Mouse (Mus musculus) liver, postnatal 0 days (tissue): ENCODE measurements at regions not wholly inside any gene's neighbourhood (a gene's known extent, or its start where the extent isn't known, plus 50 kb on each side); places are given as distances from the start of the nearest gene placed in this dataset.

Experiments
- ATAC-seq: fragments of 200-750 bp; cut with Nextera tagmentation; 2 replicates; pipeline ENCODE4 v1.8.0; 2017; ENCODE audit warnings: mild to moderate bottlenecking, moderate library complexity
- DNase-seq: peaks from one replicate; pipeline ENCODE4 v3.0.0-alpha.2; 2016
- H3K27ac ChIP-seq: fragments of 300-500 bp; sonication (generic); 2 replicates; pipeline ENCODE4 v1.5.1; 2014; ENCODE audit warnings: antibody characterized with exemption, moderate library complexity, mild to moderate bottlenecking, low read depth
- H3K27me3 ChIP-seq: fragments of 300-500 bp; sonication (generic); 2 replicates; pipeline ENCODE4 v1.6.1; 2014; ENCODE audit warnings: low read length, control low read depth, mixed read lengths; ENCODE audit not compliant: insufficient read depth
- H3K36me3 ChIP-seq: fragments of 300-500 bp; sonication (generic); replicated peaks from 2 replicates; pipeline ENCODE4 v1.6.1; 2014; ENCODE audit warnings: mild to moderate bottlenecking, control low read depth, low read length, moderate library complexity, mixed read lengths; ENCODE audit not compliant: insufficient read depth
- H3K4me1 ChIP-seq: fragments of 300-500 bp; sonication (generic); 2 replicates; pipeline ENCODE4 v1.6.1; 2014; ENCODE audit warnings: antibody characterized with exemption, mild to moderate bottlenecking, control low read depth; ENCODE audit not compliant: insufficient read depth
- H3K4me2 ChIP-seq: fragments of 300-500 bp; sonication (generic); 2 replicates; pipeline ENCODE4 v1.6.1; 2014; ENCODE audit warnings: low read depth, mild to moderate bottlenecking, low read length, moderate library complexity, mixed read lengths
- H3K4me3 ChIP-seq: fragments of 300-500 bp; sonication (generic); 2 replicates; pipeline ENCODE4 v1.5.1; 2014; ENCODE audit warnings: low read depth, low read length
- H3K9ac ChIP-seq: fragments of 300-500 bp; sonication (generic); replicated peaks from 2 replicates; pipeline ENCODE4 v1.6.1; 2014; ENCODE audit warnings: mild to moderate bottlenecking, moderate library complexity
- H3K9me3 ChIP-seq: fragments of 300-500 bp; sonication (generic); 2 replicates; pipeline ENCODE4 v1.6.1; 2016; ENCODE audit warnings: mild to moderate bottlenecking, control low read depth, low read length, mixed read lengths
- CTCF ChIP-seq: sonication (generic); IDR thresholded peaks from 2 replicates; pipeline ENCODE4 v1.5.1; 2016; ENCODE audit warnings: antibody characterized with exemption, low read depth
- EP300 ChIP-seq: IDR thresholded peaks from 2 replicates; pipeline ENCODE4 v1.6.1; 2016; ENCODE audit warnings: antibody characterized with exemption, low read depth, mild to moderate bottlenecking
- WGBS: fragments of 180-500 bp; shearing (Covaris S2); extraction: QIAGEN DNeasy Blood & Tissue Kit; methylation state at CpG from one replicate; pipeline ENCODE4 v1.1.7; 2014; ENCODE audit not compliant: insufficient replicate concordance; 5-methylcytosine and 5-hydroxymethylcytosine counted together

DNA sequence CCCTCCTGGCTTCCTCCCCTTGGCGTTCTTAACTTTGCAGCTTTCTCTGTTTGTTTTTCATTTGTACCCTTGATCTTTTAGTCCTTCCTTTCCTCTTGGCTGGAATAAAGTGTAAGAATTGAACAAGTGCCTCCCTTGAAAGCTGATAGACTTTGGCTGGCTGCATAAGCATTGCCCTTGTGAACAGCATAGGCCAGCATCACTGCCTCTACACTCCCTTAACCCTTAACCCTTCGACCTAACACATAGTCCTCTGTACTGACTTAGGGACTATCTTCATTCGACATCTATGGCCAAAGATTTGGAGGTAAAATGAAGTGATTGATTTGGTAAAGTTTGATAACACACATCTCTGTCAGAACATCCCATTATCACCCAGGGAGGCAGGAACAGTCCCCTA, 163.5 kb upstream of the Tbx18 start:
- no peaks in the 10 kb centered on the region for H3K36me3 ChIP-seq
- DNase-seq (no peak), ATAC-seq (no peak)
- 57% methylated on average over 3 of the region's 3 CpGs for WGBS
- H3K27ac ChIP-seq = no peak overlapping the region
- no peaks in the 10 kb centered on the region for H3K4me1 ChIP-seq
- no peaks in the 10 kb centered on the region for H3K9me3 ChIP-seq
- H3K4me3 ChIP-seq = no peak overlapping the region
- no peak overlapping the region for H3K4me2 ChIP-seq
- no peak overlapping the region for H3K9ac ChIP-seq
- H3K27me3 ChIP-seq = no peaks in the 10 kb centered on the region
- TF ChIP-seq CTCF (no peak), EP300 (no peak)

DNA sequence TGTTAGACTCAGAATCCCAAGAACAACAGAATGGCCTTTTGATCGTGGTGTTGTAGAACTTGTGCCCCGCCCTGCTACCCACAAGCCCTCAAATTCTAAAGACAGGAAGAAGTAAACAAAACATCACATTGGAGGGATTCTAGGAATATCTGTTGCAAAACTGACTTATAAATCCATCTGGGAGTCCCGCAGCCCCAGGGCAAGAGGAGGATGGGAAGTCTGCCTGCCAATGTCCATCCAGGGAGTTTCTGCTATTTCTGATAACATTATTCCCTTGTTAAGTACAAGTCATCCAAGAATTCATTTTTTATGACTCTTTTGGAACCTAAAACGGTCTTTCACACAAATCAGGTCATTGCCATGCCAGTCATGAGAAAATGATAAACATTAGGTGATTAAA, 164.5 kb upstream of the Tbx18 start:
- TF ChIP-seq CTCF (no peak), EP300 (no peak)
- no peak overlapping the region for H3K9ac ChIP-seq
- H3K4me3 ChIP-seq = no peak overlapping the region
- WGBS = 60% methylated on average over 4 of the region's 4 CpGs
- no peak for DNase-seq
- H3K9me3 ChIP-seq = no peaks in the 10 kb centered on the region
- ATAC-seq = no peak
- H3K27ac ChIP-seq = no peak overlapping the region
- H3K36me3 ChIP-seq = no peaks in the 10 kb centered on the region
- no peaks in the 10 kb centered on the region for H3K27me3 ChIP-seq
- H3K4me1 ChIP-seq = no peaks in the 10 kb centered on the region
- no peak overlapping the region for H3K4me2 ChIP-seq

DNA sequence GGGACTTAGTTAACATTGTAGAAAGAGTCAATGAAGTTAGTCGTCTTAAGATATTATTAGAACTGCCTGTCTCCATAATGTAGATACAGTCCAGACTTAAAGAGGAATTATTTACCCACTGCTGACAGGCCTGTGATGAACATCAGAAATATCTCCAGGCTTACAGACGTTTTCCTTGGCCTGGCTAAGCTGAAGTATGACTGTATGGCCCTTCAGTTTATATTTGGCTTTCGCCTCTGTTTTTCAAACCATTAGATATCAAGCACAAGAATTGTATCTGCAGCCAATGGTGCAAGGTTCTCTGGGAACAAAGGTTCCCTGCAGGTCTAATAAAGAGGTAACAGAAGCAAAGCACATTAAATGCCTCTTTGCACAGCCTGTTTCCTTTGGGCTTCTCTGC, 166.3 kb upstream of the Tbx18 start:
- Histone ChIP-seq H3K36me3 (no peaks in the 10 kb centered on the region), H3K4me1 (no peaks in the 10 kb centered on the region), H3K4me3 (no peak overlapping the region), H3K27me3 (no peaks in the 10 kb centered on the region), H3K9me3 (no peaks in the 10 kb centered on the region), H3K27ac (no peak overlapping the region), H3K9ac (no peak overlapping the region), H3K4me2 (no peak overlapping the region)
- ATAC-seq (no peak), DNase-seq (no peak)
- 62% methylated on average over 3 of the region's 3 CpGs for WGBS
- TF ChIP-seq EP300 (no peak), CTCF (no peak)

DNA sequence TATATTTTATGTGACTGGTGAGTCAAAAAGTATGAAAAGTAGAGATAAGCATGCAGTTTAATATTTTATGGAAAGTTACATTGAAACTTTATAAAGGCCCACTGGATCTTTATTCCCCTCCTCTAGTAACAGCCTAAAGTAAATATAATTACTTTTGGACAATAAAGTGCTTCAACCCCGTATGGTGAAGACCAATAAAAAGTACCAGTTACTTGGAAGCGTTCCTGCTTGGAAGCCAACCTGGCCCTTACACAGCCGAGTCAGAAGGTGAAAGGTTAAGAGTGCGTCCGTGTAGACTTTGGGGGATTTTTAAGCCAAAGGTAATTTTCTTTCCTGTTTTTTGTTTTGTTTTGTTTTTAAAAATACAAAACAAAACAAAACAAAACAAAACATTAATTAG, 168.3 kb upstream of the Tbx18 start:
- no peaks in the 10 kb centered on the region for H3K4me1 ChIP-seq
- ATAC-seq (no peak), DNase-seq (no peak)
- no peak overlapping the region for H3K4me3 ChIP-seq
- no peak overlapping the region for H3K27ac ChIP-seq
- no peak overlapping the region for H3K4me2 ChIP-seq
- no peak for TF ChIP-seq EP300
- TF ChIP-seq CTCF = no peak
- no peak overlapping the region for H3K9ac ChIP-seq
- no peaks in the 10 kb centered on the region for H3K27me3 ChIP-seq
- WGBS = 70% methylated on average over 5 of the region's 5 CpGs
- H3K36me3 ChIP-seq = no peaks in the 10 kb centered on the region
- H3K9me3 ChIP-seq = no peaks in the 10 kb centered on the region

DNA sequence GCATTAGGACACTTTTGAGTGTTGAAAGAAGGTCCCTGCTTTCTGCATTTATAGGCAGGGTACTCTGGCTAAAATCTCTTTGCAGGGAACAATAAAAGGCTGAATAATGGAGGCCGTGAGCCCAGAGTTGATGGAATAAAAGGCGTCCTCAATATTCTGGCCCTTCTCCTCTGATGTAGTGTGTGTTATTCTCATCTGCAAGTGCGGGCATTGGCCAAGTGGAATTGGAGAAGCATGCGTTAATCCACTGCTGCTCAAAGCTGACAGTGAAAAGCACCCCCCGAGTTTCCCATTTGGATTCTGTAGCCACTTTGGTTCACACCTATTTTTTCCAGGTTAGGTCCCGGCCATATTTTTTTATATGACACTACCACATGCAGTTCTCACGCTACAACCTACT, 168.7 kb upstream of the Tbx18 start:
- no peak for ATAC-seq
- Histone ChIP-seq H3K27ac (no peak overlapping the region), H3K27me3 (no peaks in the 10 kb centered on the region), H3K4me2 (no peak overlapping the region), H3K36me3 (no peaks in the 10 kb centered on the region), H3K9ac (no peak overlapping the region), H3K4me3 (no peak overlapping the region), H3K9me3 (no peaks in the 10 kb centered on the region), H3K4me1 (no peaks in the 10 kb centered on the region)
- 74% methylated on average over 7 of the region's 7 CpGs for WGBS
- no peak for DNase-seq
- TF ChIP-seq EP300 (no peak), CTCF (no peak)

DNA sequence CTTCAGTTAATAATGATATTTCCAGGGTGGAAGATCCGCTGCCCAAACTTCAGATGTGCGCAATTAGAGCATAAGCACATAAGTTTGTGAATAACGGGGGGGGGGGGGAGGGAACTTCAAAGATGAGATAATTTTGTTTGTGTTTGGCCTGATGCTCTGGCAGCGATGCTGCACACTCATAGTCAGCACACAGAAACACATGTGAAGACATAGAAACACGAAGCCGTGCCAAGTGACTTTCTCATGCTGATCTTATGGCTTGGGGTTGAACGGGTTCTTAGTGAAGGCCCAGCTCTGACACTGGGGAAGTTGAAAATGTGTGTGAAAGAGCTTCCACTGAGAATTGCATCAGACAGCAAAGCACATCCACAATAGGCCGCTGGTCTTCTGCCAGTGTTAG, 190.2 kb upstream of the Tbx18 start:
- H3K9me3 ChIP-seq = no peaks in the 10 kb centered on the region
- H3K27ac ChIP-seq = no peak overlapping the region
- H3K4me3 ChIP-seq = no peak overlapping the region
- no peaks in the 10 kb centered on the region for H3K4me1 ChIP-seq
- no peaks in the 10 kb centered on the region for H3K36me3 ChIP-seq
- no peak overlapping the region for H3K9ac ChIP-seq
- no peak overlapping the region for H3K4me2 ChIP-seq
- no peaks in the 10 kb centered on the region for H3K27me3 ChIP-seq
- TF ChIP-seq CTCF = no peak
- no peak for TF ChIP-seq EP300
- WGBS = 80% methylated on average over 8 of the region's 8 CpGs
- no peak for DNase-seq
- ATAC-seq = no peak

DNA sequence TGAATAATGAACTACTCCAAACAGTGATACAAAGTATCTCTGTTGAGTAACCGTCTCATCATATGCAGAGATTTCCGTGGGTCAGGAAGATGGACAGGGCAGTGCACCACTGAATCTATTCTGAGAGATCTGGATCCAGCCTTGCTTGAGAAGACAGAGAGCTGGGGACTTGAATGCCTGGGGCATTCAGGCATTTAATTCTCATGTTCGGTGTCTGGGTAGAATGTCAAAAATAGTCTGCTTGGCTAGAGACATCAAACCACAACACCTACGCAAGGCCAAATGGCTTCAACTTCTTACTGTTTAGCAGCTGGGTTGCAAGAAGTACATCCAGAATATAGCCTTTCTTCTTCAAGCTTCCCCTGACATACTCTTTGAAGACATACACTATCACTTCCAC, 194.1 kb upstream of the Tbx18 start:
- Histone ChIP-seq H3K4me3 (no peak overlapping the region), H3K36me3 (no peaks in the 10 kb centered on the region), H3K27ac (no peak overlapping the region), H3K4me2 (no peak overlapping the region), H3K27me3 (no peaks in the 10 kb centered on the region), H3K9me3 (no peaks in the 10 kb centered on the region), H3K9ac (no peak overlapping the region), H3K4me1 (no peaks in the 10 kb centered on the region)
- TF ChIP-seq CTCF (no peak), EP300 (no peak)
- ATAC-seq (no peak), DNase-seq (no peak)
- 86% methylated on average over 4 of the region's 4 CpGs for WGBS
